Mouse (Mus musculus) spleen, adult 2 months (tissue): ENCODE results near the gene Nemf. TPM values are rescaled to one million over a fixed set of nuclear protein-coding genes. Genes with fewer than 3 reads are reported as not detected.
A peak's percentile ranks its signal among the peaks of the same experiment; 100 is the strongest.

Source experiments
- DNase-seq, 2 experiments: peaks; one replicate each; pipeline versions ENCODE4 v3.0.0 to v3.0.0-alpha.2; 2012 to 2021; ENCODE audit warnings: low spot score in 2 of 2, low read depth in 1 of 2
- H3K27ac ChIP-seq: fragments of 200-500 bp; 2 replicates; pipeline ENCODE4 v1.5.1; 2012; ENCODE audit warnings: low read length, inconsistent platforms; ENCODE audit not compliant: insufficient read depth
- H3K27me3 ChIP-seq: fragments of 200-500 bp; 2 replicates; pipeline ENCODE4 v1.6.1; 2012; ENCODE audit warnings: mild to moderate bottlenecking, moderate library complexity, low read length, inconsistent platforms; ENCODE audit not compliant: control insufficient read depth, insufficient read depth
- H3K36me3 ChIP-seq: fragments of 200-500 bp; 2 replicates; pipeline ENCODE4 v1.6.1; 2012; ENCODE audit warnings: mild to moderate bottlenecking, low read length, inconsistent platforms; ENCODE audit not compliant: control insufficient read depth, insufficient read depth
- H3K4me1 ChIP-seq: fragments of 200-500 bp; 2 replicates; pipeline ENCODE4 v1.6.1; 2011; ENCODE audit warnings: inconsistent platforms; ENCODE audit not compliant: control insufficient read depth, insufficient read depth, insufficient read length
- H3K4me3 ChIP-seq: fragments of 200-500 bp; 2 replicates; pipeline ENCODE4 v1.5.1; 2011; ENCODE audit warnings: mild to moderate bottlenecking, inconsistent platforms; ENCODE audit not compliant: insufficient read depth, insufficient read length; ENCODE audit errors: extremely low read depth
- CTCF ChIP-seq: fragments of 200-500 bp; IDR thresholded peaks from 2 replicates; pipeline ENCODE4 v1.5.1; 2011; ENCODE audit warnings: mild to moderate bottlenecking, inconsistent platforms; ENCODE audit not compliant: insufficient read depth, insufficient read length, insufficient replicate concordance; ENCODE audit errors: extremely low read depth
- POLR2A ChIP-seq: fragments of 200-500 bp; IDR thresholded peaks from 2 replicates; pipeline ENCODE4 v1.6.1; 2011; ENCODE audit warnings: low read depth, low read length, inconsistent platforms
- whole genome bisulfite sequencing: fragments of 180-500 bp; shearing (Covaris S2); methylation state at CpG from one replicate; pipeline ENCODE4 v1.1.7; 2018; 5-methylcytosine and 5-hydroxymethylcytosine counted together
- polyA plus RNA-seq: library from polyadenylated mRNA; depleted of rRNA; stranded (reverse); fragments of >200 nt; gene quantifications from 2 replicates; pipeline ENCODE4 v1.2.3, GENCODE M21; 2012

The Nemf gene
- polyA plus RNA-seq, 1 experiment = 2.6 TPM

DNA sequence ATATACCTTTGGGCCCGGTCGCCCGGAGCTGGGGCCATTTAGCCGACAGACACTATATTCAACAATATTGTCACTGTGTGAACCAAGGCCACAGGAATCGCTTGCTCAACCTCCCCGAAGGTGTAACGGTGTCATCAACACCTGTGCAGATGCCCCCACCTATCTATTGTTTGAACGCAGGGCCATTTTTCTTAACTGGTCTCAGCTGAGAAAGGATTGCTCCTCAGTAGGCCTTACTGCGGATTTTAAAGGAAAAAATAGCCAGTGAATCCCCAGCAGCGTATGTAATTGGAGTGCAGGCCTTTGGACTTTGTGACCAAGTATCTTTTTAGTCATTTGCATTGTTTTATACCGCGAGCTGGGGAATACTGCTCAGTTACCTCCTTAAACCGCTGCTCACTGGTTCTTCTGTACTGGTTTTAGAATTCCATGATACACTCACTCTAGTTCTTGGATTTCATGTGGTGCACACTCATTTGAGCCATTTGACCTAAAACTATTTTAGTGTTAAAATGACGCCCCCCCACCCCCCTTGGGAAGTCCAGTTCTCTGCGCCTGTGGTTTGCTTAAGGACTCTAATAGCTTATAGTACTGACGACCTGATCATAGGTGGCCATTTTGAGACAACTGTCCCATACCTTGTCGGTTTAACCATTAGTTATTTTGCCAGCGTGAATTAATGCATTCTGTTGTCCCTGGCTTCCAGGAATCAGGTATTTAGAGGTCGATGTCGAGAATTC, 59.4 kb downstream of the Nemf start:
- WGBS = 37% methylated on average over 20 of the region's 20 CpGs
- Histone ChIP-seq H3K27ac (peak overlapping the region; percentile 87; the same call in 1 of the 2 replicates), H3K36me3 (no peaks in the 10 kb centered on the region; the same call in 1 of the 2 replicates), H3K27me3 (no peaks in the 10 kb centered on the region), H3K4me3 (peak overlapping the region; percentile 86), H3K4me1 (no peaks in the 10 kb centered on the region)
- TF ChIP-seq CTCF (no peak), POLR2A (no peak)
- DNase-seq = no peak

GRCm38 (mm10) chr12:69296511-69297410, 60.2 kb downstream of the Nemf start, which contains the start of gene Klhdc2:
Klhdc2 (plus strand) TSS chr12:69296681.
- TF ChIP-seq POLR2A = peak; percentile 36
- no peak for TF ChIP-seq CTCF
- under 1% methylated on average over 98 of the region's 98 CpGs for WGBS

DNA sequence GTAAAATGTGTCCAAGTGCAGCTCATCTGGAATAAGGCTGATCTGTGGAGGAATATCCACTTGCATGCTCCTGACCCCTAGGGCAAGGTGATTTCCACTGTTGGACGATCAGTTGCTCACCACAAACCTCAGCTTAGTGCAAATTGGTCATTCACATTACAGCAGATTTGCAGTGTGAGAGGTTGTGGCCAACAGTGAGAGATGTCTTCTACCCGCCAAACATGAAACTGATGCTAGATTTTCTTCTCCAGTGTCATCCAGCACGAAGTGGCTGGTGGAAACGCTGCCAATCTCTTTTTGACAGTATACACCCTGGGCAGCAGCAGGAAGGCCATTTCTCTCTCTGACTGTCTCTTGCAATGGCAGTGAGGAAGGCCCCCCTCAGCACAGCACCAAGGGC, 61.3 kb downstream of the Nemf start:
- no peak for DNase-seq
- 59% methylated on average over 4 of the region's 4 CpGs for WGBS
- Histone ChIP-seq H3K27ac (peak overlapping the region; percentile 32; the same call in 1 of the 2 replicates), H3K27me3 (no peaks in the 10 kb centered on the region), H3K4me3 (no peak overlapping the region), H3K36me3 (no peaks in the 10 kb centered on the region), H3K4me1 (no peaks in the 10 kb centered on the region)
- TF ChIP-seq POLR2A = no peak
- no peak for TF ChIP-seq CTCF

More at GRCm38 (mm10) chr12:69296511-69297410, 60.2 kb downstream of the Nemf start, which contains the start of gene Klhdc2:
- peak within 1 kb of the TSS; percentile 86 for H3K4me3 ChIP-seq
- no peaks in the 10 kb centered on the region for H3K27me3 ChIP-seq
- DNase-seq = peak in 1 of 2 experiments; percentile 67
- peak within 1 kb of the TSS; percentile 87 for H3K27ac ChIP-seq
- H3K36me3 ChIP-seq = no peaks in the 10 kb centered on the region
- H3K4me1 ChIP-seq = no peaks in the 10 kb centered on the region

DNA sequence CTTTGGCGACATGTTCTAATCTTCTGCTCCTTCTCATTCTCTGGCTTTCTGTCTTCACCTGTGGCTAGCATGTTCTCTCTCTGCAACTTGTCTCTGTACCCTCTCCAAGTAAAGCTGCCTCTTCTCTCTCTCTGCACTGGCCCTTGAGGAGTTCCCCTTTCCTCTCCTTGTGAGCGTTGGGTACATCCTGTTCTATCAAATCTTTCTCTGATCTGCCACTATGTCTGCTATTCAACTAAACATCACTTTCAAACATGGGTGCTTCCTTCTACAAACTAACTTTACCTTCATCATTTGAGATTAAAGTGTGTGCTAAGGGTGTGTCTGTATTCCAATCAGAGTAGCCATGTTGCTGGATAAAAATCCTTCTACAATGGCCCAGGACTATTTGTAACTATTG, 62.0 kb downstream of the Nemf start:
- no peaks in the 10 kb centered on the region for H3K4me1 ChIP-seq
- H3K36me3 ChIP-seq = no peaks in the 10 kb centered on the region
- TF ChIP-seq POLR2A (no peak), CTCF (no peak)
- no peak for DNase-seq
- H3K4me3 ChIP-seq = no peak overlapping the region
- no peaks in the 10 kb centered on the region for H3K27me3 ChIP-seq
- peak overlapping the region; percentile 32; the same call in 1 of the 2 replicates for H3K27ac ChIP-seq
- 34% methylated on average over 2 of the region's 2 CpGs for WGBS

DNA sequence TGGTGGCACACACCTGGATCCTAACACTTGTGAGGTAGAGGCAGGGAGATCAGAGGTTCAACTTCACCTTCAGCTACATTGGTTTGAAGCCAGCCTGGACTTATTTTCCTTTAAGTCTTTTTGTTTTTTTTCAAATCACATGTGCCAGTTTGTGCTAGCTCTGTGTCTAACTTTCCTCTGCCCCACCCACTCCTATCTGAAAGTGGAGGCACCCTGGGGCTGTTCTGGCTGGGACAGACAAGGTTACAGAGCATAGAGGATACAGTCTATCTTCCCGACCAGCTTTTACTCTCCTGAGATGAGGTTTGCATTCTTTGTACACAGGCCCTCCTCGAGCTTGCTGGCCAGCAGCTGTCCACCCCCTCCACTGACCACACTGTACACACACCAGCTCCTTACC, 63.1 kb downstream of the Nemf start:
- Histone ChIP-seq H3K36me3 (no peaks in the 10 kb centered on the region), H3K4me1 (no peaks in the 10 kb centered on the region), H3K4me3 (no peak overlapping the region), H3K27me3 (no peaks in the 10 kb centered on the region), H3K27ac (peak overlapping the region; percentile 10; the same call in 1 of the 2 replicates)
- DNase-seq = no peak
- TF ChIP-seq POLR2A = no peak
- no peak for TF ChIP-seq CTCF
- WGBS = 61% methylated on average over 2 of the region's 2 CpGs

DNA sequence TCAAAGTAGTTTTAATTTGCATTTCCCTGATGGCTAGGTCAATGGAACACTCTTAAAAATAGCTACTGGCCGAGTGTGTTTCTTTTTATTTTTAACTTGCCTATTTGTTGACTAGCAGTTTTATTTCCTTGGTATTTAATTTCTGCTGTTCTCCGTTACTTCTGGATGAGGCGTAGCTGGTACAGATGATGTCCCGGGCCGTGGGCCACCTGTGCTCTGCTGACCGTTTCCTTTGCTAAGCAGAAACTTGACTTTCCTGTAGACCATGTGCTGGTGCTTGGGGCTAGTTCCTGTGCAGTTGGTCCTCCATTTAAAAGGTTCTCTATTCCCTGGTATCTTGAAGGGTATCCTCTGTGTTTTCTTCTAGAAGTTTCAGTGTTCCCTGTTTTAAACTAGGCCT, 64.6 kb downstream of the Nemf start:
- H3K4me1 ChIP-seq = peaks cover 2% of the 10 kb centered on the region; the same call in 1 of the 2 replicates
- TF ChIP-seq POLR2A (no peak), CTCF (no peak)
- no peak overlapping the region for H3K27ac ChIP-seq
- H3K36me3 ChIP-seq = no peaks in the 10 kb centered on the region
- H3K4me3 ChIP-seq = no peak overlapping the region
- H3K27me3 ChIP-seq = no peaks in the 10 kb centered on the region
- no peak for DNase-seq
- 67% methylated on average over 6 of the region's 6 CpGs for WGBS
